In genomic region chr7:48930399-48930798, GRCm38 (mm10) we compare ENCODE assay signal across 8 mouse cellular contexts. TPM values are rescaled to one million over a fixed set of nuclear protein-coding genes. Genes with fewer than 3 reads are reported as not detected.
A peak's percentile ranks its signal among the peaks of the same experiment; 100 is the strongest.
DNase-seq lines count a peak whose midpoint lies in the region; ATAC-seq lines count a peak whose summit lies in the region.

No protein-coding gene starts in this region.

- peak; percentile 26 for DNase-seq in adrenal gland, postnatal 25 days
- no peak for DNase-seq in adrenal gland, postnatal 4 days (ENCODE audit: low spot score in 2 of 2)
- peak; percentile 14 for DNase-seq in ovary, postnatal 36 days (ENCODE audit: low spot score)
- no peak for DNase-seq in ovary, adult 18-20 months (ENCODE audit: low spot score)
- DNase-seq in kidney, postnatal 14 days = peak; percentile 42
- no peak for DNase-seq in thymus, postnatal 14 days
- no peak for DNase-seq in lung, postnatal 14 days

- ATAC-seq in granulocyte monocyte progenitor cell, adult 5-6 weeks (replicated peaks; ENCODE audit: poor library complexity, severe bottlenecking) = no peak

RNA-seq across cellular contexts. Expression of gene Nav2, which starts 21.9 kb away (rescaled TPM):
- 9.8 and 11.6 TPM in 2 replicates for total RNA-seq in adrenal gland, postnatal 25 days (2021)
- 10 to 100 TPM; 26.8 to 35.3 TPM for total RNA-seq in adrenal gland, postnatal 4 days (2021)
- 31.9 and 38.7 TPM in 2 replicates for total RNA-seq in granulocyte monocyte progenitor cell, adult 5-6 weeks (2014; fragmentation: Nextera tagmentation)
- total RNA-seq in granulocyte monocyte progenitor cell, adult 5-6 weeks (2017) = 18.2 and 26.1 TPM in 2 replicates

RNA-seq across cellular contexts. Expression of gene E2f8, which starts 49.0 kb away (rescaled TPM):
- total RNA-seq in adrenal gland, postnatal 25 days (2021) = 3.6 and 4.5 TPM in 2 replicates
- 10 to 100 TPM; 15.5 to 18.8 TPM for total RNA-seq in adrenal gland, postnatal 4 days (2021)
- total RNA-seq in granulocyte monocyte progenitor cell, adult 5-6 weeks (2014; fragmentation: Nextera tagmentation) = 92.7 and 99.0 TPM in 2 replicates
- 29.6 and 41.6 TPM in 2 replicates for total RNA-seq in granulocyte monocyte progenitor cell, adult 5-6 weeks (2017)

Comparison
In these comparisons a context has a peak if more than half of its experiments do, and no peak if none do; other contexts are left out.
1. DNase-seq: peak in adrenal gland, postnatal 25 days (single experiment), ovary, postnatal 36 days (single experiment) and kidney, postnatal 14 days (single experiment); none in adrenal gland, postnatal 4 days (0 of 2), ovary, adult 18-20 months (single experiment), thymus, postnatal 14 days (single experiment) and lung, postnatal 14 days (single experiment).